Mouse (Mus musculus): ENCODE results near the gene P2ry13. TPM values are rescaled to one million over a fixed set of nuclear protein-coding genes. Genes with fewer than 3 reads are reported as not detected.

Gene P2ry13
- polyA plus RNA-seq, 1 experiment from 2014 or later: 0.73 TPM

GRCm38 (mm10) chr3:59191674-59192073 is 19.0 kb downstream of the P2ry13 start:
- Histone ChIP-seq H3K4me1 (no peaks in the 10 kb centered on the region), H3K36me3 (no peaks in the 10 kb centered on the region), H3K27ac (no peak overlapping the region), H3K4me3 (replicated peaks) (no peak overlapping the region), H3K9me3 (replicated peaks) (no peaks in the 10 kb centered on the region), H3K27me3 (no peaks in the 10 kb centered on the region), H3K4me2 (no peak overlapping the region), H3K9ac (no peak overlapping the region)
- ATAC-seq (replicated peaks; ENCODE audit: low FRiP score): no peak
- 91% methylated on average over 6 of the region's 6 CpGs for WGBS

- Histone ChIP-seq H3K36me3 (no peaks in the 10 kb centered on the region), H3K9ac (no peak overlapping the region), H3K27me3 (no peaks in the 10 kb centered on the region), H3K4me1 (no peaks in the 10 kb centered on the region), H3K4me3 (replicated peaks) (no peak overlapping the region), H3K9me3 (replicated peaks) (no peaks in the 10 kb centered on the region), H3K4me2 (no peak overlapping the region), H3K27ac (no peak overlapping the region)
- WGBS: 77% methylated on average over 4 of the region's 4 CpGs
- no peak for ATAC-seq (replicated peaks; ENCODE audit: low FRiP score)
These were observed 23.3 kb downstream of the P2ry13 start for GRCm38 (mm10) chr3:59187336-59187735.

- H3K27ac ChIP-seq: no peak overlapping the region
- H3K36me3 ChIP-seq: no peaks in the 10 kb centered on the region
- no peak overlapping the region for H3K9ac ChIP-seq
- no peaks in the 10 kb centered on the region for H3K4me1 ChIP-seq
- H3K4me3 ChIP-seq (replicated peaks): no peak overlapping the region
- 84% methylated on average over 4 of the region's 4 CpGs for WGBS
- ATAC-seq (replicated peaks; ENCODE audit: low FRiP score): no peak
- no peaks in the 10 kb centered on the region for H3K27me3 ChIP-seq
- no peaks in the 10 kb centered on the region for H3K9me3 ChIP-seq (replicated peaks)
- no peak overlapping the region for H3K4me2 ChIP-seq
These were observed 25.0 kb downstream of the P2ry13 start for GRCm38 (mm10) chr3:59185662-59186061.

- H3K27ac ChIP-seq: no peak overlapping the region
- no peak overlapping the region for H3K4me3 ChIP-seq (replicated peaks)
- no peaks in the 10 kb centered on the region for H3K36me3 ChIP-seq
- no peak for ATAC-seq (replicated peaks; ENCODE audit: low FRiP score)
- H3K4me1 ChIP-seq: no peaks in the 10 kb centered on the region
- no peaks in the 10 kb centered on the region for H3K27me3 ChIP-seq
- H3K9me3 ChIP-seq (replicated peaks): no peaks in the 10 kb centered on the region
- H3K4me2 ChIP-seq: no peak overlapping the region
- no peak overlapping the region for H3K9ac ChIP-seq
These were observed 28.6 kb downstream of the P2ry13 start for GRCm38 (mm10) chr3:59182129-59182528.

GRCm38 (mm10) chr3:59181134-59181533 is 29.5 kb downstream of the P2ry13 start:
- 69% methylated on average over 5 of the region's 5 CpGs for WGBS
- no peak overlapping the region for H3K27ac ChIP-seq
- ATAC-seq (replicated peaks; ENCODE audit: low FRiP score): no peak

GRCm38 (mm10) chr3:59176871-59177270 is 33.8 kb downstream of the P2ry13 start:
- H3K4me1 ChIP-seq: no peaks in the 10 kb centered on the region
- no peak overlapping the region for H3K9ac ChIP-seq
- no peak overlapping the region for H3K4me3 ChIP-seq (replicated peaks)
- no peaks in the 10 kb centered on the region for H3K9me3 ChIP-seq (replicated peaks)
- no peak overlapping the region for H3K4me2 ChIP-seq
- 72% methylated on average over 5 of the region's 5 CpGs for whole genome bisulfite sequencing
- H3K36me3 ChIP-seq: no peaks in the 10 kb centered on the region
- ATAC-seq (replicated peaks; ENCODE audit: low FRiP score): no peak
- no peaks in the 10 kb centered on the region for H3K27me3 ChIP-seq
- no peak overlapping the region for H3K27ac ChIP-seq

More at GRCm38 (mm10) chr3:59181134-59181533, 29.5 kb downstream of the P2ry13 start:
- H3K4me3 ChIP-seq (replicated peaks): no peak overlapping the region
- no peak overlapping the region for H3K9ac ChIP-seq
- H3K36me3 ChIP-seq: no peaks in the 10 kb centered on the region
- no peaks in the 10 kb centered on the region for H3K27me3 ChIP-seq
- no peak overlapping the region for H3K4me2 ChIP-seq
- H3K4me1 ChIP-seq: no peaks in the 10 kb centered on the region
- no peaks in the 10 kb centered on the region for H3K9me3 ChIP-seq (replicated peaks)

- H3K4me3 ChIP-seq (replicated peaks): no peak overlapping the region
- no peak overlapping the region for H3K4me2 ChIP-seq
- H3K9ac ChIP-seq: no peak overlapping the region
- no peaks in the 10 kb centered on the region for H3K36me3 ChIP-seq
- no peaks in the 10 kb centered on the region for H3K27me3 ChIP-seq
- peak; percentile 79; the same call in 1 of the 2 replicates for ATAC-seq (replicated peaks; ENCODE audit: low FRiP score)
- H3K4me1 ChIP-seq: peaks cover 5% of the 10 kb centered on the region
- no peak overlapping the region for H3K27ac ChIP-seq
- WGBS: 23% methylated on average over 5 of the region's 5 CpGs
- no peaks in the 10 kb centered on the region for H3K9me3 ChIP-seq (replicated peaks)
These were observed 35.4 kb downstream of the P2ry13 start for GRCm38 (mm10) chr3:59175234-59175633.

GRCm38 (mm10) chr3:59174426-59175154 is 36.1 kb downstream of the P2ry13 start:
- WGBS: 73% methylated on average over 6 of the region's 6 CpGs
- H3K9me3 ChIP-seq (replicated peaks): no peaks in the 10 kb centered on the region
- no peaks in the 10 kb centered on the region for H3K27me3 ChIP-seq
- no peak overlapping the region for H3K4me2 ChIP-seq
- no peak overlapping the region for H3K27ac ChIP-seq
- no peak overlapping the region for H3K9ac ChIP-seq
- ATAC-seq (replicated peaks; ENCODE audit: low FRiP score): no peak
- no peaks in the 10 kb centered on the region for H3K36me3 ChIP-seq
- no peak overlapping the region for H3K4me3 ChIP-seq (replicated peaks)
- peaks cover 11% of the 10 kb centered on the region for H3K4me1 ChIP-seq

- Histone ChIP-seq H3K27me3 (no peaks in the 10 kb centered on the region), H3K27ac (0 out of 2 replicates have a peak overlapping the region, but pooled peaks have one; percentile 14), H3K9ac (no peak overlapping the region), H3K9me3 (replicated peaks) (no peaks in the 10 kb centered on the region), H3K4me1 (peaks cover 14% of the 10 kb centered on the region), H3K4me3 (replicated peaks) (no peak overlapping the region), H3K36me3 (no peaks in the 10 kb centered on the region), H3K4me2 (no peak overlapping the region)
- ATAC-seq (replicated peaks; ENCODE audit: low FRiP score): peak; percentile 52
- WGBS: 26% methylated on average over 2 of the region's 2 CpGs
These were observed 40.6 kb downstream of the P2ry13 start for GRCm38 (mm10) chr3:59169921-59170627.

GRCm38 (mm10) chr3:59169215-59169614 is 41.5 kb downstream of the P2ry13 start:
- no peak for ATAC-seq (replicated peaks; ENCODE audit: low FRiP score)

GRCm38 (mm10) chr3:59168476-59168875 is 42.2 kb downstream of the P2ry13 start:
- H3K4me3 ChIP-seq (replicated peaks): no peak overlapping the region
- no peak for ATAC-seq (replicated peaks; ENCODE audit: low FRiP score)
- no peaks in the 10 kb centered on the region for H3K36me3 ChIP-seq
- H3K9me3 ChIP-seq (replicated peaks): no peaks in the 10 kb centered on the region
- H3K27ac ChIP-seq: no peak overlapping the region
- peaks cover 14% of the 10 kb centered on the region for H3K4me1 ChIP-seq
- H3K27me3 ChIP-seq: no peaks in the 10 kb centered on the region
- no peak overlapping the region for H3K4me2 ChIP-seq
- no peak overlapping the region for H3K9ac ChIP-seq
- WGBS: 91% methylated on average over 6 of the region's 6 CpGs

More at GRCm38 (mm10) chr3:59169215-59169614, 41.5 kb downstream of the P2ry13 start:
- no peaks in the 10 kb centered on the region for H3K9me3 ChIP-seq (replicated peaks)
- no peak overlapping the region for H3K4me3 ChIP-seq (replicated peaks)
- no peaks in the 10 kb centered on the region for H3K36me3 ChIP-seq
- H3K9ac ChIP-seq: no peak overlapping the region
- no peak overlapping the region for H3K4me2 ChIP-seq
- H3K27ac ChIP-seq: no peak overlapping the region
- peaks cover 14% of the 10 kb centered on the region for H3K4me1 ChIP-seq
- no peaks in the 10 kb centered on the region for H3K27me3 ChIP-seq
- WGBS: 81% methylated on average over 4 of the region's 4 CpGs

GRCm38 (mm10) chr3:59167417-59168054 is 43.1 kb downstream of the P2ry13 start:
- no peak overlapping the region for H3K27ac ChIP-seq
- no peak overlapping the region for H3K4me3 ChIP-seq (replicated peaks)
- no peaks in the 10 kb centered on the region for H3K36me3 ChIP-seq
- H3K4me1 ChIP-seq: peaks cover 14% of the 10 kb centered on the region
- no peaks in the 10 kb centered on the region for H3K27me3 ChIP-seq
- ATAC-seq (replicated peaks; ENCODE audit: low FRiP score): no peak; the same call in 1 of the 2 replicates
- H3K9ac ChIP-seq: no peak overlapping the region
- 47% methylated on average over 2 of the region's 2 CpGs for WGBS
- H3K4me2 ChIP-seq: no peak overlapping the region
- H3K9me3 ChIP-seq (replicated peaks): no peaks in the 10 kb centered on the region
